Mouse (Mus musculus) kidney, adult 2 months (tissue): ENCODE data around the gene Cfap73. TPM values are rescaled to one million over a fixed set of nuclear protein-coding genes. Genes with fewer than 3 reads are reported as not detected.

ENCODE experiments used
- DNase-seq: peaks from one replicate; pipeline ENCODE4 v3.0.0; 2021
- H3K27ac ChIP-seq: fragments of 200-500 bp; 2 replicates; pipeline ENCODE4 v1.5.1; 2012; ENCODE audit warnings: low read depth, low read length, control low read depth, inconsistent platforms; ENCODE audit not compliant: insufficient read depth
- H3K27me3 ChIP-seq: fragments of 200-500 bp; replicated peaks from 2 replicates; pipeline ENCODE4 v1.6.1; 2012; ENCODE audit warnings: mild to moderate bottlenecking, moderate library complexity, low read length, inconsistent platforms; ENCODE audit not compliant: control insufficient read depth, insufficient read depth
- H3K36me3 ChIP-seq: fragments of 200-500 bp; 2 replicates; pipeline ENCODE4 v1.6.1; 2012; ENCODE audit warnings: mild to moderate bottlenecking, moderate library complexity, low read length, inconsistent platforms; ENCODE audit not compliant: control insufficient read depth, insufficient read depth
- H3K4me1 ChIP-seq: fragments of 200-500 bp; 2 replicates; pipeline ENCODE4 v1.6.1; 2011; ENCODE audit warnings: low read length; ENCODE audit not compliant: control insufficient read depth, insufficient read depth
- H3K4me3 ChIP-seq: fragments of 200-500 bp; 2 replicates; pipeline ENCODE4 v1.5.1; 2011; ENCODE audit warnings: mild to moderate bottlenecking, low read depth, low read length, control low read depth; ENCODE audit not compliant: insufficient read depth
- CTCF ChIP-seq: fragments of 200-500 bp; conservative IDR thresholded peaks from 2 replicates; pipeline ENCODE4 v1.5.1; 2011; ENCODE audit warnings: low read depth, mild to moderate bottlenecking, control low read depth, low read length, moderate library complexity, mixed read lengths; ENCODE audit not compliant: insufficient read depth, insufficient read length
- POLR2A ChIP-seq: fragments of 200-500 bp; IDR thresholded peaks from one replicate; pipeline ENCODE4 v1.6.1; 2011; ENCODE audit warnings: low read depth, low read length, control low read depth
- WGBS: fragments of 180-500 bp; shearing (Covaris S2); methylation state at CpG from one replicate; pipeline ENCODE4 v1.1.7; 2018; 5-methylcytosine and 5-hydroxymethylcytosine counted together
- polyA plus RNA-seq: library from polyadenylated mRNA; depleted of rRNA; stranded (reverse); fragments of >200 nt; gene quantifications from 2 replicates; pipeline ENCODE4 v1.2.3, GENCODE M21; 2012

Cfap73 gene
- polyA plus RNA-seq, 1 experiment, result not detected

- no peak overlapping the region for H3K4me3 ChIP-seq
- WGBS, result 96% methylated on average over 6 of the region's 6 CpGs
Measured at GRCm38 (mm10) chr5:120599625-120600024, 34.4 kb downstream of the Cfap73 start.

GRCm38 (mm10) chr5:120594485-120594884 lies 39.5 kb downstream of the Cfap73 start:
- TF ChIP-seq CTCF (no peak), POLR2A (no peak)
- Histone ChIP-seq H3K27ac (no peak overlapping the region; the same call in 1 of the 2 replicates), H3K4me1 (no peaks in the 10 kb centered on the region), H3K27me3 (no peaks in the 10 kb centered on the region), H3K4me3 (no peak overlapping the region), H3K36me3 (no peaks in the 10 kb centered on the region)
- DNase-seq, result peak; percentile 84
- WGBS, result 70% methylated on average over 6 of the region's 6 CpGs

More at GRCm38 (mm10) chr5:120599625-120600024, 34.4 kb downstream of the Cfap73 start:
- H3K4me1 ChIP-seq, result no peaks in the 10 kb centered on the region
- no peak overlapping the region for H3K27ac ChIP-seq
- DNase-seq, result no peak
- TF ChIP-seq POLR2A, result no peak
- H3K36me3 ChIP-seq, result no peaks in the 10 kb centered on the region
- no peaks in the 10 kb centered on the region for H3K27me3 ChIP-seq

GRCm38 (mm10) chr5:120592141-120592540 lies 41.9 kb downstream of the Cfap73 start:
- WGBS, result 75% methylated on average over 7 of the region's 7 CpGs

GRCm38 (mm10) chr5:120590356-120591010 lies 43.6 kb downstream of the Cfap73 start:
- no peaks in the 10 kb centered on the region for H3K27me3 ChIP-seq
- no peak overlapping the region for H3K27ac ChIP-seq
- H3K36me3 ChIP-seq, result no peaks in the 10 kb centered on the region
- no peak overlapping the region for H3K4me3 ChIP-seq
- H3K4me1 ChIP-seq, result peaks cover 18% of the 10 kb centered on the region
- DNase-seq, result peak; percentile 61
- TF ChIP-seq POLR2A (no peak), CTCF (peak; percentile 77)
- WGBS, result 79% methylated on average over 16 of the region's 16 CpGs

More at GRCm38 (mm10) chr5:120592141-120592540, 41.9 kb downstream of the Cfap73 start:
- Histone ChIP-seq H3K27ac (no peak overlapping the region), H3K36me3 (no peaks in the 10 kb centered on the region), H3K4me3 (no peak overlapping the region), H3K27me3 (no peaks in the 10 kb centered on the region), H3K4me1 (peaks cover 6% of the 10 kb centered on the region)
- TF ChIP-seq POLR2A, result no peak
- peak; percentile 41 for TF ChIP-seq CTCF
- peak; percentile 53 for DNase-seq

GRCm38 (mm10) chr5:120588569-120589094 lies 45.4 kb downstream of the Cfap73 start, which contains the start of the genes Tpcn1 and Iqcd:
TSS of gene Tpcn1 (minus strand) at chr5:120588673.
TSS of gene Iqcd (plus strand) at chr5:120589016.
- Histone ChIP-seq H3K4me1 (peaks cover 23% of the 10 kb centered on the region), H3K27me3 (no peaks in the 10 kb centered on the region), H3K27ac (peak within 1 kb of the TSS; percentile 87), H3K4me3 (peak within 1 kb of the TSS; percentile 67), H3K36me3 (peaks cover 2% of the 10 kb centered on the region; the same call in 1 of the 2 replicates)
- no peak for TF ChIP-seq CTCF
- TF ChIP-seq POLR2A, result peak; percentile 95
- peak; percentile 100 for DNase-seq
- WGBS, result under 1% methylated on average over 35 of the region's 35 CpGs

GRCm38 (mm10) chr5:120587940-120588568 lies 46.0 kb downstream of the Cfap73 start:
- WGBS, result under 1% methylated on average over 29 of the region's 29 CpGs
- Histone ChIP-seq H3K27ac (peak overlapping the region; percentile 87), H3K4me3 (peak overlapping the region; percentile 67), H3K27me3 (no peaks in the 10 kb centered on the region), H3K36me3 (peaks cover 5% of the 10 kb centered on the region), H3K4me1 (peaks cover 23% of the 10 kb centered on the region)
- TF ChIP-seq POLR2A (no peak), CTCF (no peak)
- DNase-seq, result no peak

- H3K4me3 ChIP-seq, result peak overlapping the region; percentile 67
- peak overlapping the region; percentile 87 for H3K27ac ChIP-seq
- 7% methylated on average over 9 of the region's 9 CpGs for WGBS
- no peaks in the 10 kb centered on the region for H3K27me3 ChIP-seq
- TF ChIP-seq POLR2A (no peak), CTCF (no peak)
- peaks cover 5% of the 10 kb centered on the region for H3K36me3 ChIP-seq
- peak; percentile 78 for DNase-seq
- H3K4me1 ChIP-seq, result peaks cover 23% of the 10 kb centered on the region
Measured at GRCm38 (mm10) chr5:120587616-120587926, 46.5 kb downstream of the Cfap73 start.
